Mouse (Mus musculus) embryonic fibroblast, embryonic 13.5 days (primary cell): Measurements from ENCODE around the gene Atp2a3.

ENCODE experiments used
- CTCF ChIP-seq: IDR thresholded peaks from 2 replicates; pipeline ENCODE4 v1.5.1; 2011; ENCODE audit warnings: mild to moderate bottlenecking, control low read depth, low read length, moderate library complexity, borderline replicate concordance; ENCODE audit not compliant: insufficient read depth
- POLR2A ChIP-seq: IDR thresholded peaks from 2 replicates; pipeline ENCODE4 v1.6.1; 2011; ENCODE audit warnings: low read depth, mild to moderate bottlenecking, control low read depth, low read length, moderate library complexity

DNA sequence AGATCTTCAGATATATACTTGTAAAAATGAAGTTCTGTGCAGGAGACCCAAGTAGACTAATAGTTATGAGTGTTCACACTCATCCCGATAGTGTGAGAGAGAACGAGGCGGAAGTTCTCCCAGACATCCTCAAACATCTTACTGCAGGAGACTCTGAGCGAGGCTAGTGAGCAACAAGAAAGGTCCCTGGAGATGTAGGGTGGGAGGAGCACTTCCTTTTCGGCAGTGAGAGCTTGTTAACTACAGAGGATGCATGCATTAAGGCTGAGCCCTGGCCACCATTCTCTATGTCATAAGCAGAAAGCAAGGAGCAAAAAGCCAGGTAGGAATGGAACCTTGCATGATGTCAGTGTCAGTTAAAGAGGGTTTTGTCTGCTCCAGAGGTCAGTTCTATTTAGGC lies 26.3 kb downstream of the Atp2a3 start:
- TF ChIP-seq CTCF (no peak), POLR2A (no peak)
